Mouse (Mus musculus): Measurements from ENCODE around the gene Ajap1.

Gene Ajap1

GRCm38 (mm10) chr4:153482459-153483338 lies at the start of gene Ajap1:
Gene Ajap1, minus strand, starts transcription at chr4:153482811.
- no peak for DNase-seq (ENCODE audit: low read depth, low spot score)

- DNase-seq (ENCODE audit: low read depth, low spot score): no peak
Observed at GRCm38 (mm10) chr4:153530536-153530935, 47.9 kb upstream of the Ajap1 start.

GRCm38 (mm10) chr4:153521601-153522000 lies 39.0 kb upstream of the Ajap1 start:
- DNase-seq (ENCODE audit: low read depth, low spot score): no peak

GRCm38 (mm10) chr4:153519888-153520287 lies 37.3 kb upstream of the Ajap1 start:
- no peak for DNase-seq (ENCODE audit: low read depth, low spot score)

- no peak for DNase-seq (ENCODE audit: low read depth, low spot score)
Observed at GRCm38 (mm10) chr4:153519289-153519688, 36.7 kb upstream of the Ajap1 start.

GRCm38 (mm10) chr4:153515786-153516185 lies 33.2 kb upstream of the Ajap1 start:
- DNase-seq (ENCODE audit: low read depth, low spot score): no peak

- DNase-seq (ENCODE audit: low read depth, low spot score): no peak
Observed at GRCm38 (mm10) chr4:153514071-153514470, 31.5 kb upstream of the Ajap1 start.

GRCm38 (mm10) chr4:153511530-153511929 lies 28.9 kb upstream of the Ajap1 start:
- no peak for DNase-seq (ENCODE audit: low read depth, low spot score)

- DNase-seq (ENCODE audit: low read depth, low spot score): no peak
Observed at GRCm38 (mm10) chr4:153501936-153502335, 19.3 kb upstream of the Ajap1 start.

- no peak for DNase-seq (ENCODE audit: low read depth, low spot score)
Observed at GRCm38 (mm10) chr4:153492444-153492843, 9.8 kb upstream of the Ajap1 start.

GRCm38 (mm10) chr4:153489116-153489515 lies 6.5 kb upstream of the Ajap1 start:
- no peak for DNase-seq (ENCODE audit: low read depth, low spot score)

GRCm38 (mm10) chr4:153485913-153486312 lies 3.3 kb upstream of the Ajap1 start:
- no peak for DNase-seq (ENCODE audit: low read depth, low spot score)

GRCm38 (mm10) chr4:153484392-153484791 lies 1.8 kb upstream of the Ajap1 start:
- DNase-seq (ENCODE audit: low read depth, low spot score): no peak

GRCm38 (mm10) chr4:153481361-153482234 lies 1.0 kb downstream of the Ajap1 start:
- no peak for DNase-seq (ENCODE audit: low read depth, low spot score)

GRCm38 (mm10) chr4:153480551-153481262 lies 1.9 kb downstream of the Ajap1 start:
- peak; percentile 64 for DNase-seq (ENCODE audit: low read depth, low spot score)

GRCm38 (mm10) chr4:153479144-153479543 lies 3.5 kb downstream of the Ajap1 start:
- DNase-seq (ENCODE audit: low read depth, low spot score): no peak

GRCm38 (mm10) chr4:153473480-153474252 lies 8.9 kb downstream of the Ajap1 start:
- no peak for DNase-seq (ENCODE audit: low read depth, low spot score)

GRCm38 (mm10) chr4:153469712-153470111 lies 12.9 kb downstream of the Ajap1 start:
- DNase-seq (ENCODE audit: low read depth, low spot score): no peak

- no peak for DNase-seq (ENCODE audit: low read depth, low spot score)
Observed at GRCm38 (mm10) chr4:153459934-153460333, 22.7 kb downstream of the Ajap1 start.

- no peak for DNase-seq (ENCODE audit: low read depth, low spot score)
Observed at GRCm38 (mm10) chr4:153459503-153459902, 23.1 kb downstream of the Ajap1 start.

- DNase-seq (ENCODE audit: low read depth, low spot score): no peak
Observed at GRCm38 (mm10) chr4:153458821-153459220, 23.8 kb downstream of the Ajap1 start.

All from brain, embryonic 18.5 days (tissue).